Mouse (Mus musculus) liver, adult 2 months (tissue): ENCODE measurements at regions not wholly inside any gene's neighbourhood (a gene's known extent, or its start where the extent isn't known, plus 50 kb on each side); places are given as distances from the start of the nearest gene placed in this dataset.
"Not testable (repeated sequence)": the region's sequence is repeated elsewhere in the genome, so short reads cannot be mapped to it uniquely, and the experiment has no call there.

ENCODE experiments used
- DNase-seq: peaks from one replicate; pipeline ENCODE4 v3.0.0-alpha.2; 2011; ENCODE audit warnings: low read depth, low spot score; ENCODE audit errors: extremely low read depth
- H3K27ac ChIP-seq: fragments of 200-500 bp; replicated peaks from 2 replicates; pipeline ENCODE4 v1.5.1; 2012; ENCODE audit warnings: low read depth, mild to moderate bottlenecking, control low read depth, inconsistent platforms, low read length; ENCODE audit not compliant: insufficient read depth
- H3K27me3 ChIP-seq: fragments of 200-500 bp; 2 replicates; pipeline ENCODE4 v1.6.1; 2012; ENCODE audit warnings: mild to moderate bottlenecking, moderate library complexity, low read length, inconsistent platforms; ENCODE audit not compliant: control insufficient read depth, insufficient read depth
- H3K36me3 ChIP-seq: fragments of 200-500 bp; 2 replicates; pipeline ENCODE4 v1.6.1; 2012; ENCODE audit warnings: low read length, inconsistent platforms; ENCODE audit not compliant: control insufficient read depth, insufficient read depth
- H3K4me1 ChIP-seq: fragments of 200-500 bp; 2 replicates; pipeline ENCODE4 v1.6.1; 2011; ENCODE audit warnings: low read length; ENCODE audit not compliant: control insufficient read depth, insufficient read depth
- H3K4me3 ChIP-seq: fragments of 200-500 bp; 2 replicates; pipeline ENCODE4 v1.5.1; 2011; ENCODE audit warnings: low read depth, mild to moderate bottlenecking, control low read depth, low read length, moderate library complexity; ENCODE audit not compliant: insufficient read depth
- H3K79me2 ChIP-seq: fragments of 200-500 bp; 2 replicates; pipeline ENCODE4 v1.6.1; 2012; ENCODE audit warnings: inconsistent platforms, mild to moderate bottlenecking, low read length, moderate library complexity; ENCODE audit not compliant: control insufficient read depth, insufficient read depth
- H3K9ac ChIP-seq: fragments of 200-500 bp; 2 replicates; pipeline ENCODE4 v1.6.1; 2012; ENCODE audit warnings: low read depth, mild to moderate bottlenecking, control low read depth, inconsistent platforms, low read length
- CTCF ChIP-seq: fragments of 200-500 bp; IDR thresholded peaks from 2 replicates; pipeline ENCODE4 v1.5.1; 2011; ENCODE audit warnings: low read depth, low read length, control low read depth
- POLR2A ChIP-seq: fragments of 200-500 bp; IDR thresholded peaks from 2 replicates; pipeline ENCODE4 v1.6.1; 2011; ENCODE audit warnings: low read length, control low read depth; ENCODE audit not compliant: insufficient read depth; ENCODE audit errors: extremely low read depth
- WGBS: fragments of 180-500 bp; shearing (Covaris S2); methylation state at CpG from one replicate; pipeline ENCODE4 v1.1.7; 2018; 5-methylcytosine and 5-hydroxymethylcytosine counted together

DNA sequence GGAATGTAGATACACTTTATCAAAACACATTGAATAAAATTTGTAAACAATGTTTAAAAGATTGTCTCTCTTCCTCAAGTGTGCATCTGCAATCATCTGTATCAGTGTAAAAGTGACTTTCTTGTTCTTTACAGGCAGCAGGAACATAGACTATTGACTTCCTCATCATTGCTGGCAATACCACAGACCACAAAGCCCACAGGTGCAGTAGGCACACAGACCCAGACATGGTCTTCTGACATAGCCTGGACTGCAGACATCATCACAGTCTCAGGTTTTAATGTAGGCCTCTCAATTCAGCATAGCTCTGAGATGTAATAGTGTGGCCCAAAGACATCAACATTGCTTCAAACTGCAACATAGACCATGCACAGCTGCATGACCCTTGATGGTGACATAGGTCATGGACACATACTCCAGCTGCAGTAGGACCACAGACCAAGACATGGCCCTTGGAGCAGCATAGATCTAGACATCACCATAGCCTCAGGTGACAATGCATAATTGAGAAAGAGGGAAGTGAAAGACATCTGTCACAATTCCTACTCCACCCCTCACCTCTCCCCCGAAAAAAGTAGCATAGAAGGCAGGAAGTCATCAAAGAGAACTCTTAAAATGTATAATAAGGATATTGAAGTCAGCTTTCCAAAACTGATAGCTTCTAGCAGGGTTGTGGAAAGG, 74.1 kb upstream of the Speer2 start:
- H3K9ac ChIP-seq: no peak overlapping the region
- DNase-seq: no peak
- no peak overlapping the region for H3K4me3 ChIP-seq
- no peaks in the 10 kb centered on the region for H3K79me2 ChIP-seq
- TF ChIP-seq POLR2A: no peak
- TF ChIP-seq CTCF: no peak
- 69% methylated on average over 1 of the region's 1 CpGs for WGBS
- no peaks in the 10 kb centered on the region for H3K36me3 ChIP-seq
- H3K4me1 ChIP-seq: no peaks in the 10 kb centered on the region
- H3K27me3 ChIP-seq: no peaks in the 10 kb centered on the region
- H3K27ac ChIP-seq: no peak overlapping the region

DNA sequence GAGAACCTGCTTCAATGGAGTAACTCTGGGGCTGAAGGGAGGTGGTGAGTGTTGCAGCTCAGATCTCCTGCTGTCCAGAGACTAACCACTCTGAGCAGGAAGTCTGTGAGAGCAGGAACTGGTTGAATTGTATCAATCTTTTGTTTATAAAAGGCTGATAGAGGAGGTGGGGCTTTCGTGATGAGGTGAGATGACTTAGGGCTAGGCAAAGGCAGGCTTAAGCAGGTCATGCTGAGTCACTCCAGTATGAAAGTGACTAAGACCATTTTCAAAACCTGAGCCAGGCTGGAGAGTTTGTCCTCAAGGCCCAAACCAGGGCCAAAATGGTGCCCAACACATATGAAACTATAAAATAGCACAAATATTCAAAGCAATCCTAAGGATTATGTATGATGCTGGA, 80.1 kb upstream of the Speer2 start:
- WGBS: 67% methylated on average over 1 of the region's 1 CpGs
- Histone ChIP-seq H3K27me3 (no peaks in the 10 kb centered on the region), H3K79me2 (no peaks in the 10 kb centered on the region), H3K36me3 (no peaks in the 10 kb centered on the region), H3K27ac (no peak overlapping the region), H3K4me1 (no peaks in the 10 kb centered on the region), H3K9ac (no peak overlapping the region), H3K4me3 (no peak overlapping the region)
- no peak for DNase-seq
- TF ChIP-seq CTCF (no peak), POLR2A (no peak)

GRCm38 (mm10) chr16:69948783-69949182, 85.2 kb upstream of the Speer2 start:
- no peak for TF ChIP-seq CTCF
- TF ChIP-seq POLR2A: no peak
- Histone ChIP-seq H3K27ac (no peak overlapping the region), H3K36me3 (no peaks in the 10 kb centered on the region), H3K4me3 (no peak overlapping the region), H3K4me1 (no peaks in the 10 kb centered on the region), H3K27me3 (no peaks in the 10 kb centered on the region), H3K9ac (no peak overlapping the region), H3K79me2 (no peaks in the 10 kb centered on the region)
- 40% methylated on average over 10 of the region's 10 CpGs for WGBS
- no peak for DNase-seq

- no peak for TF ChIP-seq POLR2A
- TF ChIP-seq CTCF: no peak
- WGBS: 92% methylated on average over 7 of the region's 7 CpGs
Observed at GRCm38 (mm10) chr16:69949339-69949738, 85.8 kb upstream of the Speer2 start.

GRCm38 (mm10) chr16:69951581-69951980, 88.0 kb upstream of the Speer2 start:
- 76% methylated on average over 2 of the region's 2 CpGs for WGBS

More at GRCm38 (mm10) chr16:69949339-69949738, 85.8 kb upstream of the Speer2 start:
- no peak overlapping the region for H3K9ac ChIP-seq
- H3K27me3 ChIP-seq: no peaks in the 10 kb centered on the region
- no peaks in the 10 kb centered on the region for H3K4me1 ChIP-seq
- H3K36me3 ChIP-seq: no peaks in the 10 kb centered on the region
- no peak overlapping the region for H3K4me3 ChIP-seq
- H3K27ac ChIP-seq: no peak overlapping the region
- H3K79me2 ChIP-seq: no peaks in the 10 kb centered on the region
- DNase-seq: no peak

GRCm38 (mm10) chr16:69966561-69966960, 103.0 kb upstream of the Speer2 start:
- H3K27ac ChIP-seq, H3K79me2 ChIP-seq, H3K4me3 ChIP-seq, DNase-seq, H3K9ac ChIP-seq, H3K4me1 ChIP-seq, H3K27me3 ChIP-seq, H3K36me3 ChIP-seq: not testable (repeated sequence)
- WGBS: 90% methylated on average over 7 of the region's 7 CpGs

More at GRCm38 (mm10) chr16:69951581-69951980, 88.0 kb upstream of the Speer2 start:
- Histone ChIP-seq H3K4me3 (no peak overlapping the region), H3K27ac (no peak overlapping the region), H3K36me3 (no peaks in the 10 kb centered on the region), H3K9ac (no peak overlapping the region), H3K4me1 (no peaks in the 10 kb centered on the region), H3K79me2 (no peaks in the 10 kb centered on the region), H3K27me3 (no peaks in the 10 kb centered on the region)
- TF ChIP-seq CTCF (no peak), POLR2A (no peak)
- DNase-seq: no peak
